Mouse (Mus musculus): ENCODE results near the gene Rpe65. TPM values are rescaled to one million over a fixed set of nuclear protein-coding genes. Genes with fewer than 3 reads are reported as not detected.

The Rpe65 gene
- not detected for total RNA-seq (2021)
- long read RNA-seq, experiment 1, result 0 reads
- long read RNA-seq, experiment 2, result 0 reads

- no peak for DNase-seq
Observed at GRCm38 (mm10) chr3:159598875-159599274, at the start of gene Rpe65. Gene Rpe65, plus strand, starts transcription at chr3:159599175.

GRCm38 (mm10) chr3:159550224-159550623, 48.8 kb upstream of the Rpe65 start:
- no peak for DNase-seq

GRCm38 (mm10) chr3:159614977-159615376, 16.0 kb downstream of the Rpe65 start:
- DNase-seq, result no peak

- no peak for DNase-seq
Observed at GRCm38 (mm10) chr3:159621026-159621425, 22.1 kb downstream of the Rpe65 start.

GRCm38 (mm10) chr3:159624010-159624409, 25.0 kb downstream of the Rpe65 start:
- no peak for DNase-seq

- no peak for DNase-seq
Observed at GRCm38 (mm10) chr3:159660741-159661140, 61.8 kb downstream of the Rpe65 start.

GRCm38 (mm10) chr3:159663333-159663732, 64.4 kb downstream of the Rpe65 start:
- DNase-seq, result no peak

Other genes with a start within 250 kb of the Rpe65 start
- under 1 TPM in 1 of 2 experiments, not detected in 1; 0.22 TPM for gene Depdc1a, start 103.7 kb upstream of the Rpe65 start, total RNA-seq (2021)
- 10 to 100 TPM; 38.7 to 44.8 TPM for gene Wls, start 240.5 kb downstream of the Rpe65 start, total RNA-seq (2021)